Mouse (Mus musculus) retina, embryonic 14.5 days (tissue): Measurements from ENCODE around the gene Lrrc2.

Experiments
- DNase-seq: peaks from one replicate; pipeline ENCODE4 v3.0.0-alpha.2; 2015; ENCODE audit warnings: low spot score

The Lrrc2 gene

GRCm38 (mm10) chr9:110947900-110948299, 3.4 kb upstream of the Lrrc2 start:
- DNase-seq: no peak

GRCm38 (mm10) chr9:110948813-110949310, 2.5 kb upstream of the Lrrc2 start:
- no peak for DNase-seq

- no peak for DNase-seq
These were observed 1.2 kb upstream of the Lrrc2 start for GRCm38 (mm10) chr9:110950109-110950508.

GRCm38 (mm10) chr9:110951866-110952265, 521 bp downstream of the Lrrc2 start:
- DNase-seq: no peak

GRCm38 (mm10) chr9:110952398-110952797, 1.1 kb downstream of the Lrrc2 start:
- DNase-seq: no peak

GRCm38 (mm10) chr9:110952931-110953549, 1.7 kb downstream of the Lrrc2 start:
- no peak for DNase-seq

- peak; percentile 78 for DNase-seq
These were observed 2.5 kb downstream of the Lrrc2 start for GRCm38 (mm10) chr9:110953550-110954461.

GRCm38 (mm10) chr9:110954681-110955445, 3.5 kb downstream of the Lrrc2 start:
- no peak for DNase-seq

GRCm38 (mm10) chr9:110955962-110956361, 4.6 kb downstream of the Lrrc2 start:
- no peak for DNase-seq

- DNase-seq: no peak
These were observed 8.3 kb downstream of the Lrrc2 start for GRCm38 (mm10) chr9:110959669-110960068.

- no peak for DNase-seq
These were observed 9.1 kb downstream of the Lrrc2 start for GRCm38 (mm10) chr9:110960230-110961149.

- no peak for DNase-seq
These were observed 10.0 kb downstream of the Lrrc2 start for GRCm38 (mm10) chr9:110961386-110961785.

- DNase-seq: no peak
These were observed 12.3 kb downstream of the Lrrc2 start for GRCm38 (mm10) chr9:110963566-110964115.

- no peak for DNase-seq
These were observed 13.9 kb downstream of the Lrrc2 start for GRCm38 (mm10) chr9:110965062-110965909.

- no peak for DNase-seq
These were observed 14.5 kb downstream of the Lrrc2 start for GRCm38 (mm10) chr9:110965910-110966231.

GRCm38 (mm10) chr9:110979411-110979810, 28.1 kb downstream of the Lrrc2 start:
- no peak for DNase-seq

- no peak for DNase-seq
These were observed 31.0 kb downstream of the Lrrc2 start for GRCm38 (mm10) chr9:110982351-110982750.

- no peak for DNase-seq
These were observed 32.8 kb downstream of the Lrrc2 start for GRCm38 (mm10) chr9:110984096-110984495.

- DNase-seq: no peak
These were observed 34.2 kb downstream of the Lrrc2 start for GRCm38 (mm10) chr9:110985541-110985940.

- no peak for DNase-seq
These were observed 34.6 kb downstream of the Lrrc2 start for GRCm38 (mm10) chr9:110985951-110986350.
